Mouse (Mus musculus) embryonic fibroblast, embryonic 13.5 days (primary cell): ENCODE data around the gene Arhgef11.

Experiments
- CTCF ChIP-seq: IDR thresholded peaks from 2 replicates; pipeline ENCODE4 v1.5.1; 2011; ENCODE audit warnings: mild to moderate bottlenecking, control low read depth, low read length, moderate library complexity, borderline replicate concordance; ENCODE audit not compliant: insufficient read depth
- POLR2A ChIP-seq: IDR thresholded peaks from 2 replicates; pipeline ENCODE4 v1.6.1; 2011; ENCODE audit warnings: low read depth, mild to moderate bottlenecking, control low read depth, low read length, moderate library complexity

GRCm38 (mm10) chr3:87761408-87762375, 144.3 kb downstream of the Arhgef11 start:
- TF ChIP-seq POLR2A = no peak
- no peak for TF ChIP-seq CTCF
